Mouse (Mus musculus): Measurements from ENCODE around the gene Zfhx3. TPM values are rescaled to one million over a fixed set of nuclear protein-coding genes. Genes with fewer than 3 reads are reported as not detected.

Gene Zfhx3
- total RNA-seq, 4 experiments from 2014 or later = 7.9 to 9.2 (median 8.0) TPM

DNA sequence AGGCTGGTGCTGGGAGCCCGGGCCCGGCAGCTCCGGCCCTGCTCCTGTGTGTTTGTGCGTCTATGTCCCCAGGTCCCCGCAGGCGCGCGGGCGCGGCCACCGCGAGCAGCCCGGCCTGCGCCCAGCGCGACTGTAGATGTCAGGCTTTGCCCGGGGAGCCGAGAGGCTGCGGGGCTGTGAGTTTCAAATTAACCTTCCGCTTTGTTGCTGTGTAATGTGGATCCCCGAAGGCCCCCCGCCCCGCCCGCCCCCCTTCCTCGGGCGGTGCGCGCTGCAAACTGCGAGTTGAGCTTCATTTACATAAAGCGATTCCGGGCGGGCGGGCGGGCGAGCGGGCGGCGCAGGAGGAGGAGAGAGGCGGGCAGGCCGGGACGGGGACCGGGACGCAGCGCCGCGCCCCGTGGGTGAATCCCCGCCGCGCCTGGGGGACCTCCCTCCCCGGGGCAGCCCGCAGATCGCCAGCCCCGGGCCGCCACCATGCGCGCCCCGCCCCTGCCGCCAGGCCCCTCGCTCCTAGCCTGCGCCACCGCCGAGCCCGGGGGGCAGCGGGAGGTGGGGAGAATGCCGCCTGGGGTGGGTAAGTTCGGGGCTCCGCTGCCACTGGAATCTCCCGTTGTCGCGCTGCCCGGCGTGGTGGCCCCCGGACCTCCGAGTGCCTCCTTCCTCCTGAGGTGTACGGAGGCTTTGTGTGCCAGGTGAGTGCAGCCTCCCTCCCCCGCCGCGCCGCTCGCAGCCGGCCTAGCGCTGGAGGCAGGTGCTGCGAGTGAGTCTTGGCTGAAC lies 772.4 kb downstream of the Zfhx3 start:
- DNase-seq (ENCODE audit: low spot score in 2 of 2) = peak in 1 of 2 experiments; percentile 30

DNA sequence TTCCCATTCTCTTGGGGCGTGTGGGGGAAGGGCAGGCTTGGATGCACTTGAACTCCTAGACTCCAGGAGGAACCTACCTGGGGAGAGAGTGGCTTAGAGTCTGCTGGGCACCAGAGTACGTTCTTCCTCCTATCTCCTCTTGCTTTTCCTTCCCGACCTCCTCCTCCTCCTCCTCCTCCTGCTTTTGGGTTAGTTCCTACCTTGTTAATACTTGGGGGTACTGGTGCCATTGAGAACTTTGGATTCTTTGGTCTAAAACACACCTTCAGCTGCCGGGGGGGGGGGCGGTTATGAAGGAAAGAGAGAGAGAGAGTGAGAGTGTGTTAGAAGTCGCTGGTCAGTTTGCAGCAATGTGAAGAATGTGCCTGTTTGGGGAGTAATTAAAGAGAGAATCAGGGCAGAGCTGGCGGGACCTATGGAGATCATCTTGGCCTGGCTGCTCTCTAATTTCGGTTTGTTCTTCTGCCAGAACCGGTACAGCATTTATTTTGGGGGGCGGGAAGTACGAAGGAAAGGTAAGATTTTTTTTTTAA lies 773.0 kb downstream of the Zfhx3 start:
- DNase-seq (ENCODE audit: low spot score in 2 of 2) = no peak

DNA sequence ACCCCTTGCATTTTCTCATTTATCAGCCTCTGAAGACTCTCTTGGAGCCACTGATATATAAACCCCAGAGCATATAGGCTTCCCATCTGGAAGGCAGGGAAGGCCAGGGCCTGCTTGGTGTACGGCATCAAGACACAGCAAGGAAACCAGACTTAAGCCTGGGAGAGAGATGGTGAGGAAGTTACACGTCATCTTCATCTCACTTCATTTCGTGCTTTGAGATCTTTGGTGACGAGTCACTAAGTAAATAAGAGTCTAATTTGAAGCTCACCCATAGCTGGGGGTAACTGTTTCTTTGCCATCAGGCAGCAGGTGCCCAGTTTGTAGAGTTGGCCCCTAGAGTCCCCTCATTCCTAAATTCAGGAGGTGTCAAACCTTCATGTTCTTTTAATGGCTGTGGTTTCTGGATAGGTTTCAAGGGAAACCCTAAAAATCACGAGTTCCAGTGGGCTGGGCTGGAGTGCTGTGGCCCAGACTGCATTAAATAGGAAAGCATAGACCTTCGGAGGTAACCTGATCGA lies 773.9 kb downstream of the Zfhx3 start:
- DNase-seq (ENCODE audit: low spot score in 2 of 2) = no peak

DNA sequence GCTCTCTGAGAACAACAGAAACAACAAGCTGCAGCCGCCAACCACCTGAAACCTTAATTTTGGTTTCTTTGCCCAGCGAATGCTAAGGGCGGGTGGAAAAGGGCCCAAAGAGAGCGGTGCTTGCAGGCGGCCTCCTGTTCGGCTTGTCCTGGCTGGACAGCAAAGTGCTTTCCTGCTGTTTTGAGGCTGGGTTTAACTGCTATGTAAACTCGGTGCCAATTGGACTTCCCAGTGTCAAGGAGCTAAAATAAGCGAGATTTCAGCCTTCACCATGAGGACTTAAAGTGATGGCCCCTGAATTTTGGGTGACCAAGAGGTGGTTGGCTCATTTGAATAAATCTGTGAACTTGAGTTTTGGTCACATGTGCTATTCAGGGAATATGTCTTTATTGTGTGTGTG lies 775.1 kb downstream of the Zfhx3 start:
- no peak for DNase-seq (ENCODE audit: low spot score in 2 of 2)

DNA sequence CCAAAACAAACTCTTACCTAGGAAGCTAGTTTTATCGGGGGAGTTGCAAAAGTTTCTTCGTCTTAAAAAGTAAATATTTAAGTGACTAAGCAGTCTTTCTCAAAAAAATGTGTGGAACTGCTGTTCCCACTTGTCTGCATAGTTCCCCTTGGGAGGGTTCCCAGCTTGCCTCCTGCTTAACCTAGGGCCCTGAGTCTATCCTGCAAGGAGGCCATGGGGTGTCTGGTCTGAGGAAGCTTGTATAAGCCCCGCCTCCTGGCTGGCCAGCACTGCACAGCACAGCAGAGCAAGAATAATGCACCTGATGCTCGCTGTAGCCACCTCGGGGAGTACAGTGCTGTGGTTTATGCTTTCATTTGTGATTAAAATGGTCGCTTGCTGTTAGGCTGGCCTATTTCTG lies 775.6 kb downstream of the Zfhx3 start:
- no peak for DNase-seq (ENCODE audit: low spot score in 2 of 2)

DNA sequence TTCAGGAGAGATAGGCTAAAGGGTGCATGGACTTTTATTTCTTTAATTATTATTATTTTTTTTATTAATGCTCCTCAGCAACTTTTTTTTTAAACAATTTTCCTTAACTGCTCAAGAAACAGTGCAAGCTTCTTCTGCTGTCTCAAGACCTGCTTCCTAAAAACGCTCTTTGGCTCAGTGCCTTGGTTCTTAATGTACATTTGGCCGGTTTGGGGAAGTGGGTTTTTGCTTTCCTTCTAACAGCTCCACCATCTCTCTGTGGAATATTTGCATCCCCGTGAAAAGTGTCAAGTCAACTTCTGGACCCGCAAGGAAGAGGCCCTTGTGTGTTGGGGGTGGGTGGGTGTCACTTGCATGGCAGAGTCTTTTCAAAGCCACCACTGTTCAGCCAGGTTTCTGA lies 778.4 kb downstream of the Zfhx3 start:
- DNase-seq (ENCODE audit: low spot score in 2 of 2) = no peak

DNA sequence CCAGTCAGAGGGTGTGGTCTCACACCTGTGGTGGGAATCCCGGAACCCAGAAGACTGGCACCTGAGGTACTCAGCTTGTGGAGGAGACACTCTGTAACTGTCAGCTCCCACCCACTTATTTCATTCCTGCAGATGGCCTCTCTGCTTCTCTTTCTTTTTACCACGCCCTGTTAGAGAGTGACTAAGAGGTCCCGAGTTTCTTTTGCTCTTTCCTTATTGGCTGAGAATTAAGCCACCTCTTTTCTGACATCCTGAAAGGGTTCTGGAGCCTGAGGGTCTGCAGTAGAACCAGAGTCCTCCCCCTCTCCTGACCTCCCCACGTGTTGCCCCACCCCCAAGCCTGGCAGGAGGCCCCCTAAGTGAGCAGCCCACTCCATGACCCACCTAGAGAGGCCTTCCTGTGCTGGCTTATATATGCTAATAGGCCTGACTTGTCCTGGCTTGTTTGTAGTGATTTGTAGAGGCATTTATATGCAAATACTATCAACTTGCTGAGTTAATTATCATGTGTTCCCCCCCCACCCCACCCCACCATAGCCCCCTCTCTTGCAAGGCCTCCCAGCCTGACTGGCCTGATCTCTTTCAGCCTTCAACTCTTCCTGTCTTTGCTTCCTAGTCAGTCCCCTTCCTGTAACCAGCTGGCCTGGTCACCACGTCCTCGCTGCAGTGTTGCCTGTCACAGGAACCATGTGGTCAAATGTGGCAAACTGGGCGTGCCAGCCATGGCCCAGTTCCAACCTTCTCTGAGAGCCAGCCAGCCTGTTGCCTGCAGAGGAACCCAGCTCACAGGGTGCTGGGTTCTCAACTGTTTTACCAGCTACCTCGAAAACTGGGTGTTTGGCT lies 780.4 kb downstream of the Zfhx3 start:
- no peak for DNase-seq (ENCODE audit: low spot score in 2 of 2)

DNA sequence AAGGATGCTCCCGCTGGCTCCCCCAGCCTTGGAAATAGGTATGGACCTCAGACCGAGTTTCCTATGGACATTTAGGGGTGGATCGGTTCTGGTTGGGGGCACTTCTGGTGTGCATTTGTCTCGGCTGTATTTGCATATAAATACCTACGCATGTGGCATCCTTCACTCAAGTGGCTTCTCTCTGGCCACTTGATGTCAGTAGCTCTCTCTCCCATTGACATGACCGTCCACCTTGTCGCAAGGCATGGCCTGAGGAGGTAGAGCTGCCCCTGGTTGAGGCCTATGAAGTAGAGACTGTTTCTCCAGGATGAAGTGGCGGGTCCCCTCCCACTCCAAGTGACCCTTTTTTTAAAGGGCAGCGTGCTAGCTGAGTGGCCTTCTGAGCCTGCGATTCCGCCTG lies 781.2 kb downstream of the Zfhx3 start:
- no peak for DNase-seq (ENCODE audit: low spot score in 2 of 2)

DNA sequence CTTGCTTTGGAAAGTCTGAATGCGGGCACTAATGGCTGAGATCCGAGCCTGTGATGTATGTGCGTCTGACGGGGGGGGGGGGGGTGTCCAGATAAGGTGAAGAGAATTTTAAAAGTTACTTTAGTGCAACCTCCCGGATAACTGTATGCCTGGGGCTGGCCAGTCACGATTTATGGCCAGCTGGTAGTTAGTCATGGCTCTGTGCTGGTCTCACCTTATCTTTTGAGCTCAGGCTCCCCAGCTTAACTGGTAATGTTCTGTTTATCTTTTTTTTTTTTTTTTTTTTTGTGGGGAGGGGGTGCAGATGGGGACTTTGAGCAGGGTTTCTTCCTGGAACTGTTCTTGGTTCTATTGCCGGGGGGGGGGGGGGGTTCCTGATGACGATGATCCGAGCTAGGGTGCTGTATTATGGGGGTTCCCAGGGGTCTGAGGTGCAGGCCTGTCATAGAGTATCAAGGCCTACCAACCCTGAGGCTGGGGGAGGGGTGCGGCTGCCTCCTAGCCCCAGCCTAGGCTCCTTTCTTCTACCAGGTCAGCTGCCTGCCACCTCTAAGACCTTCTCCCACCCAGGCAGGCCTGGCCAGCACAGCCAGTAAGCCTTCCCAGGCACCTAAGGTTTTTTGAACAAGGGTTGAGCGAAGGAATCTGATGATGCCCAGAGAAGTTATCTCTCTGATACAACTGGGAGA lies 782.5 kb downstream of the Zfhx3 start:
- DNase-seq (ENCODE audit: low spot score in 2 of 2) = no peak

DNA sequence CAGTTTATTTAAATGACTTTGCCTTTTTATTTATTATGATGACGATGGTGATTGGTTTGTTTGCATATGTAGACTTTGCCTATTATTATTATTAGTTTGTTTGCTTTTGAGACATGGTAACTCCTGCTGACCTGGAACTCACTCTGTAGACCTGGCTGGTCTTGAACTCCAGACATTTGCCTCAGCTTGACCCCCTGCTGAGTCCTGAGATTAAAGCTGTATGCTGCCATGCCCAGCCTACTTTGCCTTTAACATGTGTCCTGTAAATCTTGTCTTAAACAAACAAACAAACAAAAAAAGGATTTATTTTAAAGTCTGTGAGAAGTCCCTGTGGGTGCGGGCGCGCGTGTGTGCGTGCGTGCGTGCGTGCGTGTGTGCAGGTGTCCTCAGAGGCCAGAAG lies 783.2 kb downstream of the Zfhx3 start:
- no peak for DNase-seq (ENCODE audit: low spot score in 2 of 2)

DNA sequence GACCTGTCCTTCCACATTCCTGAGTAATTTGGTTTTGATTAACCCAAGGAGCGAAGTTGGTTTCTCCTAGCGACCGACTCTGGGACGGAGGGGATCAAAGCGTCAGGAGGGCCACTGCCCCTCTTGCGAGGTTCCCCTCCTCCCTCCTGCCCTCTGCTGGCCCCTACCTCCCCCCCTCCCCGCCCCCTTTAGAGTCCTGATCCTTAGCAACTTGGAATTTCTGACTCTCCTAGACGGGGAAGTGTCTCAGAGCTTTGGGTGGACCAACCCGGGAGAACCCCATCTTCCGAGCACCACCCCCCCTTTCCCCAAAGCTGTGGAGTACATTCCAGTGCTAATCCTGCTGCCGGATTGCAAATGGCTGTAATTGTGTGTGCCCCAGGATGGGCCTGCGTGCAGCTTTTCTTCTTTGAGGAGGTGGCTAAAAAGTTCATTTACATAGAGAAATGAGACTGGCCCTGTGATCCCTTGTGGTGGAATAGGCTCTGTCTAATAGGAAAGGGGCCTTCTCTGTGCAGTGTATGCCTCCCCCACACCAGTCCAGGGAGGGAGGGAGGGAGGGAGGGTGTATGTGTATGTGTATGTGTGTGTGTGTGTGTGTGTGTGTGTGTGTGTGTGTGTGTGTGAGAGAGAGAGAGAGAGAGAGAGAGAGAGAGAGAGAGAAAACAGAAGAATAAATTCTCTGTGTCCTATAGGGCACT lies 784.2 kb downstream of the Zfhx3 start:
- no peak for DNase-seq (ENCODE audit: low spot score in 2 of 2)

DNA sequence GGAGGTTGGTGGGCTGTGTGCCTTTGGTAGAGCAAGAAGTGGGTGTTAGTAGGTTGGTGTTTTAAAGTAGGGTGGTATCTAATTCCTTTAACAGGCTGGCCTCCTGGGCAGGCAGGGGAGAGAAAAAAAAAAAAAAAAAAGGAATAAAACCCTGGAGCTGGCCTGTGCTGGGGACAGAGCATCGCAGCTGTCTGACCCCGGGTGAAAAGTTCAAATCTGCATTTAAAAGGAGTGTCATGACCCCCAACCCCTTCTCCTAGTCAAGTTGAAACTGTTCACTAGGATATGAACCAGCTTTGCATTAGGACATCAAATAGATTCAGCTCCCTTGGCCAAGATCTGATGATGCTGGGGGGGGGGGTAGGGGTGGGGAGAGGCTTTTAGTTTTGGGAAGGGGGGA lies 786.7 kb downstream of the Zfhx3 start:
- no peak for DNase-seq (ENCODE audit: low spot score in 2 of 2)

DNA sequence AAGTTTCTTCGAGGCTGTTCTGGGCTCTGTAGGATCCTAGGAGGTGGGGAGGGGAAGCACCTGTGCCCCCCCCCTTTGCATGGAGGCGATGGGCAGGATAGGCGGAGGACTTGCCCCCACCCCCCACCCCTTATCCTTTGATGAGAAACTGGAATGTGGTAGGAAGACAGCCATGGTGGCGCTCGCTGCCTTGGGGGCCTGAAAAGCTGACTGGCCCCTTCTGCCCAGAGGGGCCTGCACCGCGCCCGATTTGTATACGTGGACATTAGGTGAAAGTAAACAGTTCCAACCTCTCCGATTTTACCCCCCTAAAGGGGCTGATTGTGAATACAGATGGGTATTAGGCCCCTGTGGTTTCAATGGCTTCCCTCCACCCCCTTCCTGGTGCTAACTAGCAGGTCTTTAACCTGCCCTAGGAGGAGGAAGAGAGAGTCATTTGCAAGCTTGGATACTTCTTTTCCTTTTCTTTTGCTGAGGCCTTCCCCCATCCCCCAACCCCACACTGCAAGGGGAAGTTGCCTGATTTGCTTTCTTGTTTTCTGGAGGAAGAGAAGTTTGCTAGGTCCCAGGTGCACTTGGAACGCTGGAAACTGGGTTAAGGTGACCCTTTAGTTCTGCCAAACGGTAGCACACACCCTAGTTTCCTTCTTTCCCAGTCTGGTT lies 787.4 kb downstream of the Zfhx3 start:
- DNase-seq (ENCODE audit: low spot score in 2 of 2) = no peak

DNA sequence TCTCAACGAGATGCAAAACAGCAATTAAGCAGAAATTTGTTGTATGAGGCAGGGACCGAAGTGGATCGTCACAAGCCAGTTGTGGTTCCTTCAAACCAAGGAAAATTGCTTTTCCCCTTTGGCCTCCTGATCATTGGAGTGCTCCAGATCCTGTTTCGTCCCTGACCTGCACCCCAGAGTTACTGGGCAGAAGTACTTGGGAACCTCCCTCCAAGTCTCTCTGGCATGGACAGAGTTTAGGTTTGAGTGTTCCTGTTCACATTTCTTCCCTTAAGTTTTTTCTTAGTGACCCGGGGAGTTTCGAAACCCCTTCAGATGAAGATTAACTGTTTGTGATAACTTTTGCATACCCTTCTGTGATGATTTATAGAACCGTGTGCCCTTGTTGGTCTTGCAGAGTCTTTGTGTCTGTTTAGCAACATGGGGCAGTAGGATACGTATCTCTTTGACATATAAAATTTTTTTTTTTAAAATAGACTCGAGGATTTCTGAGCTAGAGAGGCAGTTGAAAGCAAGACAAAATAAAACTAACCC lies 788.5 kb downstream of the Zfhx3 start:
- no peak for DNase-seq (ENCODE audit: low spot score in 2 of 2)

DNA sequence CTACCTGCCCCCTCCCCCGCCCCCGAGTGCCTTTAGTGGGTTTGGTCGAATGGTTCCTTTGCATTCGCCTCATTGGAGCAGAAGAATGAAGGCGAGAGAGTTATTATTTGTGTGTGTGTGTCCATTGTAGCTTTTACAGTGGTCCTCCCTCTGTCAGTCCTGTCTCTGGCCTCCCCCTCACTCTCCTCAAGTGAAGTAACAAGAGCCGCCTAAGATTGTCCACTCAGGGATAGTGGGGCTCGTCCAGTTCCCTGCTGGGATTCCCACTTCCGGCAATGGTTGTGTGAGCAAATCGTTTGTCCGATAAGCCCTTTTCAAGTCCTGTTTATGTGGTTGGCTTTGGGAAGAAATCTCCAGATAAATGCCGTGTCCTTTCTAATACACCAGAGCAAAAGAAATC lies 790.1 kb downstream of the Zfhx3 start:
- DNase-seq (ENCODE audit: low spot score in 2 of 2) = no peak

DNA sequence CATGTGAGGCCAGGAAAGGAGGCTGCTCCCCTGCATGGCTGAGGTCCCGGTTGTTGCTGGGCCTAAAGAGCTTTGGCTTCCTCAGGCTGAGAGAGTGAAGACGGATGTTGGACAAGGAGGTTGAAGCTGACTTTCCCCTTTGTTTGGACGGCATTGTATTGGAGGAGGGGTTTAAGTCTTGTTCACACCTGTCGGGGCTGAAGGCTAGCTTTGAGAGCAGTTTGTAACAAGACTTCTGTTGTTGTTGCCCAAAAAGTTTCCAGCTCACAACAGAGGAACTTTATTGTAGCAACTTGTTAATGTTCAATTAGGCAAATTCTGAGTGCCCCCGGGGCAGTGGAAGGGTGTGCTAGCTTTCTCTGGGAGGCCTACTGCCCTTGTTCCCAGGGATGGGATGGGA lies 790.9 kb downstream of the Zfhx3 start:
- DNase-seq (ENCODE audit: low spot score in 2 of 2) = no peak

DNA sequence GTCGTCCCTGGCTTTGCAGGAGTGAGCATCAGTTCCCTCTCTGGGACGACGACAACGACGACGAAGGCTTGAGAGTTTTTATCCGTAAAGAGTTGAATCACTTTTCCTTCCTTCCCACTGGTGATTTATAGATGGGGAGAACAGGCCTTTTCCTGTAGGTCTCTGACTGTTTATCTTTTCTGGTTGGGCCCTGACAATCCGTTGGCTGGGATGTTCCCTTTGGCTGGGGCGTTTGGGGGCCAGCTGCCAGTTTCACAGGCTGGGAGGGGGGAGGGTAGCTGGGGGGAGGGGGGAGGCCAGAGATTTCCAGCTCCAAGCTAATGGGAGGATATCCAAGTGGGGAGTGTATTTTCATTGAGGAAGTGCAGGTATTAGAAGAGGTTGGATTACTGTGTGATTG lies 794.0 kb downstream of the Zfhx3 start:
- no peak for DNase-seq (ENCODE audit: low spot score in 2 of 2)

DNA sequence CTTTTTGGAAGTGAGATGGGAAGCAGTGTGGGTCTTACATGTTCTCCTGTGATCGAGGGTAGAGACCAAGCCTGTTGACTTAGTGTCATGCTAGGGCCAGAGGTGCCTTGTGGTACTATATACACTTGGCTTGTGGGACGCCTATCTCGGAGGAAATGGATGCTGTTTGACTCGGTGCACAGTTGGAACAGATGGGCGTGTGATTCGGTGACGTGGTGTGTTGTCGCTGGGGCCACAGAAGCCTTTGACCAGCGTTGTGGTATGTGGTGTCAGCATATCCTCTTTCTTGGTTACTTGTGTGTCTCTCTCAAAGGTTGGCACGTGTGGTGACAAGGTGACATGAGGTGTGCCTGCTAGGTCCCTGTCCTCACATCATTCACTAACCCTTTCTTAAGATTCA lies 795.7 kb downstream of the Zfhx3 start:
- no peak for DNase-seq (ENCODE audit: low spot score in 2 of 2)

DNA sequence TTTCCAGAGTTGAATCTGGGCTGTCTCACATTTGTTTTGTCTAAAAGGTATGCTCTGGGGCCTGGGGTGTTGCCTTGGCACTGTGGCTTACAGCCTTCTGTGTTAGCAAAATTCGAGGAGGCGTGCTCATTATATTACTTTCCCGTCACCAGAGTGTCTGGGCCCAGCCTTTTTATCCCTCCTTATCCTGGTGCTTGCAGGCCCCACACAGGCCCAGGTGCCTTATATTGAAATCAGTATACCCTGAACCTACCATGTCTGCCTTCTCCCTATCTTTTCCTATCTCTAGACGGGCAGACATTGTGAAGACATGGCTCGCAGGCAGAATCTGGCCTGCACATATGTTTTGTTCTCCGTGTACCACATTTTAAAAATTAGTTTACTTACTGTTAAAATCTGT lies 797.1 kb downstream of the Zfhx3 start:
- no peak for DNase-seq (ENCODE audit: low spot score in 2 of 2)

DNA sequence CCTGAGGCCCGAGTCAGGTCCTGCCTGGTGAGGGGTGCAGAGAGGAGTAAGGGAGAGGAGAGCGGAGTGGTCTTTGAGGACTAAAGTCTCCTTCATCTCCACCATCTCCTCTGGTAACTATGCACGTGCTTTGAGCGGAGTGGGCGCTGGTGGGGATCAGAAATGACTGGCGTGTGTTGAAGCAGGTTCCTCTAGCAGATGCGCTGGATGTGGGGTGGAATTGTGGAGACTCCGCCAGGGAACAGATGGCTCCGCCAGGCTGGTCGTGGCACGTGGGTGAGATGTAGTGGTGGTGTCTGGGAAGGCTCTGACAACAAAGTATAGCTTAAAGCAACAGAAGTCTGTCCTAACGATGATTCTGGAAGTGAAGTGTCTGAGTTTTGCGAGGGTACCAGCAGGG lies 798.0 kb downstream of the Zfhx3 start:
- peak; percentile 45 to 87 for DNase-seq (ENCODE audit: low spot score in 2 of 2)
